Mouse (Mus musculus) midbrain, embryonic 14.5 days (tissue): Measurements from ENCODE around the gene Arid3a. TPM values are rescaled to one million over a fixed set of nuclear protein-coding genes. Genes with fewer than 3 reads are reported as not detected.

Source experiments
- ATAC-seq: fragments of 200-750 bp; cut with Nextera tagmentation; 2 replicates; pipeline ENCODE4 v1.8.0; 2017; ENCODE audit warnings: moderate number of reproducible peaks, moderate library complexity; ENCODE audit not compliant: low FRiP score, low TSS enrichment
- DNase-seq: peaks from one replicate; pipeline ENCODE4 v3.0.0-alpha.2; 2015
- H3K27ac ChIP-seq: fragments of 300-500 bp; sonication (generic); replicated peaks from 2 replicates; pipeline ENCODE4 v1.5.1; 2014; ENCODE audit warnings: mild to moderate bottlenecking, low read depth, low read length, moderate library complexity
- H3K27me3 ChIP-seq: fragments of 300-500 bp; sonication (generic); 2 replicates; pipeline ENCODE4 v1.6.1; 2014; ENCODE audit warnings: low read length, control low read depth, mixed read lengths; ENCODE audit not compliant: control insufficient read depth, insufficient read depth
- H3K36me3 ChIP-seq: fragments of 300-500 bp; sonication (generic); 2 replicates; pipeline ENCODE4 v1.6.1; 2014; ENCODE audit warnings: low read length, control low read depth; ENCODE audit not compliant: control insufficient read depth, insufficient read depth
- H3K4me1 ChIP-seq: fragments of 300-500 bp; sonication (generic); 2 replicates; pipeline ENCODE4 v1.6.1; 2014; ENCODE audit warnings: mild to moderate bottlenecking, antibody characterized with exemption, low read length, control low read depth; ENCODE audit not compliant: control insufficient read depth, insufficient read depth
- H3K4me2 ChIP-seq: fragments of 300-500 bp; sonication (generic); 2 replicates; pipeline ENCODE4 v1.6.1; 2014; ENCODE audit warnings: mild to moderate bottlenecking, low read length, moderate library complexity
- H3K4me3 ChIP-seq: fragments of 300-500 bp; sonication (generic); replicated peaks from 2 replicates; pipeline ENCODE4 v1.5.1; 2014; ENCODE audit warnings: low read depth, low read length
- H3K9ac ChIP-seq: fragments of 300-500 bp; sonication (generic); replicated peaks from 2 replicates; pipeline ENCODE4 v1.6.1; 2014; ENCODE audit warnings: mild to moderate bottlenecking, low read length, moderate library complexity
- H3K9me3 ChIP-seq: fragments of 300-500 bp; sonication (generic); 2 replicates; pipeline ENCODE4 v1.6.1; 2016; ENCODE audit warnings: low read length, control low read depth, mixed read lengths; ENCODE audit not compliant: control insufficient read depth
- WGBS: fragments of 180-500 bp; shearing (Covaris S2); extraction: QIAGEN DNeasy Blood & Tissue Kit; methylation state at CpG from one replicate; pipeline ENCODE4 v1.1.7; 2014; 5-methylcytosine and 5-hydroxymethylcytosine counted together
- polyA plus RNA-seq: library from polyadenylated mRNA; unstranded; fragments of >200 nt; fragmentation: Nextera tagmentation; extraction: Ambion mirVana; gene quantifications from 2 replicates; pipeline ENCODE4 v1.2.1, GENCODE M21; 2014

Arid3a gene
- polyA plus RNA-seq, 1 experiment from 2014 or later, result 2.4 TPM

- no peak overlapping the region for H3K4me2 ChIP-seq
- H3K9ac ChIP-seq, result no peak overlapping the region; the same call in 1 of the 2 replicates
- no peaks in the 10 kb centered on the region for H3K9me3 ChIP-seq
- H3K36me3 ChIP-seq, result peaks cover 34% of the 10 kb centered on the region
- DNase-seq (peak; percentile 57), ATAC-seq (no peak)
- H3K4me1 ChIP-seq, result peaks cover 10% of the 10 kb centered on the region
- no peak overlapping the region for H3K4me3 ChIP-seq
- peak overlapping the region; percentile 26; the same call in 1 of the 2 replicates for H3K27ac ChIP-seq
- H3K27me3 ChIP-seq, result no peaks in the 10 kb centered on the region
- WGBS, result 57% methylated on average over 13 of the region's 13 CpGs
Observed at GRCm38 (mm10) chr10:79934272-79934721, 7.5 kb downstream of the Arid3a start.

- WGBS, result 95% methylated on average over 16 of the region's 16 CpGs
- Histone ChIP-seq H3K4me1 (0 out of 2 replicates have a peak, but pooled peaks cover 8% of the 10 kb centered on the region), H3K36me3 (peaks cover 34% of the 10 kb centered on the region), H3K9me3 (no peaks in the 10 kb centered on the region), H3K4me2 (no peak overlapping the region), H3K27ac (no peak overlapping the region), H3K4me3 (no peak overlapping the region), H3K27me3 (no peaks in the 10 kb centered on the region), H3K9ac (no peak overlapping the region)
- no peak for ATAC-seq
- DNase-seq, result no peak
Observed at GRCm38 (mm10) chr10:79934794-79935569, 8.1 kb downstream of the Arid3a start.

GRCm38 (mm10) chr10:79936284-79936910 is 9.6 kb downstream of the Arid3a start:
- Histone ChIP-seq H3K27ac (no peak overlapping the region), H3K9ac (no peak overlapping the region), H3K4me3 (no peak overlapping the region), H3K36me3 (peaks cover 33% of the 10 kb centered on the region), H3K4me1 (0 out of 2 replicates have a peak, but pooled peaks cover 8% of the 10 kb centered on the region), H3K4me2 (no peak overlapping the region), H3K27me3 (no peaks in the 10 kb centered on the region), H3K9me3 (no peaks in the 10 kb centered on the region)
- 77% methylated on average over 10 of the region's 10 CpGs for WGBS
- ATAC-seq (no peak), DNase-seq (no peak)

GRCm38 (mm10) chr10:79936911-79937441 is 10.1 kb downstream of the Arid3a start:
- Histone ChIP-seq H3K36me3 (peaks cover 30% of the 10 kb centered on the region), H3K4me1 (0 out of 2 replicates have a peak, but pooled peaks cover 8% of the 10 kb centered on the region), H3K9me3 (no peaks in the 10 kb centered on the region), H3K4me2 (no peak overlapping the region), H3K4me3 (no peak overlapping the region), H3K9ac (no peak overlapping the region), H3K27me3 (no peaks in the 10 kb centered on the region), H3K27ac (0 out of 2 replicates have a peak overlapping the region, but pooled peaks have one; percentile 13)
- DNase-seq (no peak), ATAC-seq (no peak)
- WGBS, result 66% methylated on average over 27 of the region's 27 CpGs

GRCm38 (mm10) chr10:79937775-79938526 is 11.1 kb downstream of the Arid3a start:
- H3K27ac ChIP-seq, result no peak overlapping the region
- ATAC-seq (no peak), DNase-seq (no peak)
- H3K9me3 ChIP-seq, result no peaks in the 10 kb centered on the region
- H3K4me2 ChIP-seq, result no peak overlapping the region
- no peak overlapping the region for H3K9ac ChIP-seq
- 0 out of 2 replicates have a peak, but pooled peaks cover 8% of the 10 kb centered on the region for H3K4me1 ChIP-seq
- 39% methylated on average over 11 of the region's 11 CpGs for WGBS
- H3K4me3 ChIP-seq, result no peak overlapping the region
- H3K27me3 ChIP-seq, result no peaks in the 10 kb centered on the region
- peaks cover 21% of the 10 kb centered on the region for H3K36me3 ChIP-seq

GRCm38 (mm10) chr10:79940749-79941148 is 13.9 kb downstream of the Arid3a start:
- peaks cover 8% of the 10 kb centered on the region; the same call in 1 of the 2 replicates for H3K36me3 ChIP-seq
- DNase-seq (no peak), ATAC-seq (no peak)
- no peak overlapping the region for H3K9ac ChIP-seq
- no peak overlapping the region for H3K4me3 ChIP-seq
- 79% methylated on average over 7 of the region's 7 CpGs for WGBS
- no peak overlapping the region for H3K4me2 ChIP-seq
- H3K27ac ChIP-seq, result no peak overlapping the region
- H3K4me1 ChIP-seq, result 0 out of 2 replicates have a peak, but pooled peaks cover 7% of the 10 kb centered on the region
- no peaks in the 10 kb centered on the region for H3K27me3 ChIP-seq
- H3K9me3 ChIP-seq, result no peaks in the 10 kb centered on the region

GRCm38 (mm10) chr10:79942988-79943387 is 16.1 kb downstream of the Arid3a start:
- H3K36me3 ChIP-seq, result peaks cover 8% of the 10 kb centered on the region; the same call in 1 of the 2 replicates
- 0 out of 2 replicates have a peak, but pooled peaks cover 6% of the 10 kb centered on the region for H3K4me1 ChIP-seq
- H3K4me2 ChIP-seq, result no peak overlapping the region
- no peak for ATAC-seq
- DNase-seq, result no peak
- H3K9ac ChIP-seq, result no peak overlapping the region
- no peak overlapping the region for H3K4me3 ChIP-seq
- H3K9me3 ChIP-seq, result no peaks in the 10 kb centered on the region
- 82% methylated on average over 1 of the region's 1 CpGs for WGBS
- no peaks in the 10 kb centered on the region for H3K27me3 ChIP-seq
- no peak overlapping the region for H3K27ac ChIP-seq

- no peak overlapping the region for H3K4me3 ChIP-seq
- WGBS, result 88% methylated on average over 9 of the region's 9 CpGs
- no peak overlapping the region for H3K27ac ChIP-seq
- no peak overlapping the region for H3K9ac ChIP-seq
- no peaks in the 10 kb centered on the region for H3K9me3 ChIP-seq
- H3K27me3 ChIP-seq, result no peaks in the 10 kb centered on the region
- DNase-seq (no peak), ATAC-seq (no peak)
- H3K4me2 ChIP-seq, result no peak overlapping the region
- 0 out of 2 replicates have a peak, but pooled peaks cover 6% of the 10 kb centered on the region for H3K4me1 ChIP-seq
- peaks cover 9% of the 10 kb centered on the region; the same call in 1 of the 2 replicates for H3K36me3 ChIP-seq
Observed at GRCm38 (mm10) chr10:79943471-79943901, 16.6 kb downstream of the Arid3a start.
